Mouse (Mus musculus) embryonic fibroblast, embryonic 13.5 days (primary cell): ENCODE data around the gene Vwf.

Source experiments
- CTCF ChIP-seq: IDR thresholded peaks from 2 replicates; pipeline ENCODE4 v1.5.1; 2011; ENCODE audit warnings: mild to moderate bottlenecking, control low read depth, low read length, moderate library complexity, borderline replicate concordance; ENCODE audit not compliant: insufficient read depth
- POLR2A ChIP-seq: IDR thresholded peaks from 2 replicates; pipeline ENCODE4 v1.6.1; 2011; ENCODE audit warnings: low read depth, mild to moderate bottlenecking, control low read depth, low read length, moderate library complexity

GRCm38 (mm10) chr6:125680613-125681012 is 134.0 kb downstream of the Vwf start:
- TF ChIP-seq CTCF (no peak), POLR2A (no peak)
